Mouse (Mus musculus) testis, adult 2 months (tissue): Measurements from ENCODE around the gene Harbi1. TPM values are rescaled to one million over a fixed set of nuclear protein-coding genes. Genes with fewer than 3 reads are reported as not detected.

Experiments
- H3K27ac ChIP-seq: fragments of 200-500 bp; 2 replicates; pipeline ENCODE4 v1.5.1; 2012; ENCODE audit warnings: low read depth, low read length; ENCODE audit not compliant: control insufficient read depth, insufficient read depth
- H3K27me3 ChIP-seq: fragments of 200-500 bp; 2 replicates; pipeline ENCODE4 v1.6.1; 2012; ENCODE audit warnings: mild to moderate bottlenecking, low read length, moderate library complexity; ENCODE audit not compliant: control insufficient read depth, insufficient read depth
- H3K36me3 ChIP-seq: fragments of 200-500 bp; 2 replicates; pipeline ENCODE4 v1.6.1; 2012; ENCODE audit warnings: mild to moderate bottlenecking, low read length; ENCODE audit not compliant: control insufficient read depth, insufficient read depth
- H3K4me1 ChIP-seq: fragments of 200-500 bp; 2 replicates; pipeline ENCODE4 v1.6.1; 2012; ENCODE audit warnings: low read length; ENCODE audit not compliant: control insufficient read depth, insufficient read depth
- H3K4me3 ChIP-seq: fragments of 200-500 bp; 2 replicates; pipeline ENCODE4 v1.5.1; 2012; ENCODE audit warnings: low read depth, mild to moderate bottlenecking, low read length, moderate library complexity, mixed read lengths; ENCODE audit not compliant: control insufficient read depth
- CTCF ChIP-seq: fragments of 200-500 bp; IDR thresholded peaks from 2 replicates; pipeline ENCODE4 v1.5.1; 2012; ENCODE audit warnings: low read depth, mild to moderate bottlenecking, inconsistent platforms, low read length, moderate library complexity; ENCODE audit not compliant: control insufficient read depth, insufficient read depth, insufficient replicate concordance
- POLR2A ChIP-seq: fragments of 200-500 bp; IDR thresholded peaks from 2 replicates; pipeline ENCODE4 v1.6.1; 2012; ENCODE audit warnings: low read depth, mild to moderate bottlenecking, inconsistent platforms, low read length, moderate library complexity; ENCODE audit not compliant: control insufficient read depth
- polyA plus RNA-seq: library from polyadenylated mRNA; depleted of rRNA; stranded (reverse); fragments of >200 nt; gene quantifications from 2 replicates; pipeline ENCODE4 v1.2.3, GENCODE M21; 2012

Gene Harbi1
- polyA plus RNA-seq, 1 experiment = 3.3 TPM

- TF ChIP-seq CTCF = no peak
- no peak for TF ChIP-seq POLR2A
- Histone ChIP-seq H3K4me1 (no peaks in the 10 kb centered on the region), H3K27me3 (no peaks in the 10 kb centered on the region), H3K36me3 (no peaks in the 10 kb centered on the region; the same call in 1 of the 2 replicates), H3K27ac (0 out of 2 replicates have a peak overlapping the region, but pooled peaks have one; percentile 13), H3K4me3 (no peak overlapping the region)
These were observed 15.0 kb upstream of the Harbi1 start for GRCm38 (mm10) chr2:91695436-91696224.

- TF ChIP-seq CTCF = no peak
- no peak for TF ChIP-seq POLR2A
- Histone ChIP-seq H3K4me1 (no peaks in the 10 kb centered on the region), H3K4me3 (no peak overlapping the region), H3K36me3 (no peaks in the 10 kb centered on the region; the same call in 1 of the 2 replicates), H3K27ac (no peak overlapping the region), H3K27me3 (no peaks in the 10 kb centered on the region)
These were observed 14.4 kb upstream of the Harbi1 start for GRCm38 (mm10) chr2:91696225-91696590.

- no peak for TF ChIP-seq CTCF
- no peak for TF ChIP-seq POLR2A
- no peaks in the 10 kb centered on the region for H3K27me3 ChIP-seq
- no peak overlapping the region for H3K27ac ChIP-seq
- no peak overlapping the region; the same call in 1 of the 2 replicates for H3K4me3 ChIP-seq
- no peaks in the 10 kb centered on the region for H3K4me1 ChIP-seq
- no peaks in the 10 kb centered on the region; the same call in 1 of the 2 replicates for H3K36me3 ChIP-seq
These were observed 11.4 kb upstream of the Harbi1 start for GRCm38 (mm10) chr2:91699225-91699624.

- Histone ChIP-seq H3K27me3 (no peaks in the 10 kb centered on the region), H3K27ac (no peak overlapping the region), H3K4me1 (no peaks in the 10 kb centered on the region), H3K36me3 (no peaks in the 10 kb centered on the region), H3K4me3 (no peak overlapping the region)
- no peak for TF ChIP-seq POLR2A
- TF ChIP-seq CTCF = no peak
These were observed 9.3 kb upstream of the Harbi1 start for GRCm38 (mm10) chr2:91701366-91701765.

- Histone ChIP-seq H3K27ac (no peak overlapping the region), H3K4me3 (no peak overlapping the region), H3K4me1 (peaks cover 3% of the 10 kb centered on the region), H3K36me3 (no peaks in the 10 kb centered on the region), H3K27me3 (no peaks in the 10 kb centered on the region)
- no peak for TF ChIP-seq POLR2A
- TF ChIP-seq CTCF = no peak
These were observed 4.9 kb upstream of the Harbi1 start for GRCm38 (mm10) chr2:91705736-91706135.

GRCm38 (mm10) chr2:91706456-91706855 is 4.2 kb upstream of the Harbi1 start:
- no peak overlapping the region for H3K27ac ChIP-seq
- H3K4me3 ChIP-seq = no peak overlapping the region
- TF ChIP-seq POLR2A = no peak
- TF ChIP-seq CTCF = no peak
- H3K36me3 ChIP-seq = no peaks in the 10 kb centered on the region
- H3K27me3 ChIP-seq = no peaks in the 10 kb centered on the region
- H3K4me1 ChIP-seq = peaks cover 3% of the 10 kb centered on the region

GRCm38 (mm10) chr2:91708361-91708760 is 2.3 kb upstream of the Harbi1 start:
- no peaks in the 10 kb centered on the region for H3K27me3 ChIP-seq
- H3K4me1 ChIP-seq = peaks cover 3% of the 10 kb centered on the region
- H3K36me3 ChIP-seq = no peaks in the 10 kb centered on the region
- H3K4me3 ChIP-seq = no peak overlapping the region
- TF ChIP-seq CTCF (no peak), POLR2A (no peak)
- no peak overlapping the region for H3K27ac ChIP-seq
